Mouse (Mus musculus) C2C12 (cell line): ENCODE data around the gene Fry. TPM values are rescaled to one million over a fixed set of nuclear protein-coding genes. Genes with fewer than 3 reads are reported as not detected.

Experiments
- H3K27me3 ChIP-seq: one replicate; pipeline ENCODE4 v1.6.1; 2011; ENCODE audit not compliant: control insufficient read depth, insufficient read depth, insufficient read length
- H3K36me3 ChIP-seq: one replicate; pipeline ENCODE4 v1.6.1; 2011; ENCODE audit not compliant: control insufficient read depth, insufficient read depth
- H3K4me3 ChIP-seq: one replicate; pipeline ENCODE4 v1.5.1; 2011; ENCODE audit warnings: mild to moderate bottlenecking, control low read depth; ENCODE audit not compliant: poor library complexity, insufficient read depth, severe bottlenecking
- H3K79me2 ChIP-seq: one replicate; pipeline ENCODE4 v1.6.1; 2011; ENCODE audit not compliant: control insufficient read depth, insufficient read depth
- H3K79me3 ChIP-seq: one replicate; pipeline ENCODE4 v1.6.1; 2011; ENCODE audit warnings: low read depth, control low read depth
- H3ac ChIP-seq: one replicate; pipeline ENCODE3; 2011; ENCODE audit warnings: low read depth; ENCODE audit not compliant: control insufficient read depth, insufficient read length
- CEBPB ChIP-seq: IDR thresholded peaks from one replicate; pipeline ENCODE4 v1.6.1; 2011; ENCODE audit warnings: low read depth, mild to moderate bottlenecking, control low read depth, moderate library complexity
- CTCF ChIP-seq: IDR thresholded peaks from one replicate; pipeline ENCODE4 v1.5.1; 2011; ENCODE audit not compliant: control insufficient read depth, insufficient read depth, insufficient read length
- FOSL1 ChIP-seq: IDR thresholded peaks from one replicate; pipeline ENCODE4 v1.8.0; 2011; ENCODE audit warnings: mild to moderate bottlenecking, low read length; ENCODE audit not compliant: poor library complexity, insufficient read depth, severe bottlenecking
- MAX ChIP-seq: IDR thresholded peaks from one replicate; pipeline ENCODE4 v1.6.1; 2011; ENCODE audit warnings: mild to moderate bottlenecking, control low read depth
- MYOD1 ChIP-seq: IDR thresholded peaks from one replicate; pipeline ENCODE4 v1.6.1; 2011; ENCODE audit warnings: low read depth; ENCODE audit not compliant: control insufficient read depth, insufficient read length
- MYOG ChIP-seq: IDR thresholded peaks from one replicate; pipeline ENCODE4 v1.6.1; 2011; ENCODE audit not compliant: control insufficient read depth, insufficient read length; ENCODE audit errors: extremely low read depth
- USF1 ChIP-seq: IDR thresholded peaks from one replicate; pipeline ENCODE4 v1.6.1; 2011; ENCODE audit warnings: low read depth, mild to moderate bottlenecking, control low read depth, moderate library complexity
- polyA plus RNA-seq: library from polyadenylated mRNA; unstranded; fragments of >200 nt; fragmentation: generic; extraction: Trizol; gene quantifications from one replicate; pipeline ENCODE4 v1.2.1, GENCODE M21; 2012; ENCODE audit warnings: missing spikeins

Fry gene
- polyA plus RNA-seq, 1 experiment: 0.25 TPM

DNA sequence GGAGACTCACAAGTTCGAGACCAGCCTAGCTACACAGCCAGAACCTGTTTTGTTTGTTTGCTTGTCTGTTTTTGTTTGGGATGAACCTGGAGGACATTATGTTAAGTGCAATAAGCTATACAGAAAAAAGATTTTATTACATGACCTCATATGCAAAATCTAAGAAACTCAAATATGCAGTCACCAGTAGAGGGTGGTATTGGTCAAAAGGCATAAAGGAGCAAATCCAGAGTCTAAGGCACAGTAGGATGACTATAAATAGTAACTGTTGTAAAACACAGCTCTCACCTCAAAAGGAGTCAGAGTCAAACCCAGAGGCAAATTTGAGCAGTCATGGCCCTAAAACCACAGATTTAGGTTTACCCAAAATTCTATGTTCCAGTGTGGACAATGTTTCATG lies 401.1 kb downstream of the Fry start:
- Histone ChIP-seq H3K79me3 (no peaks in the 10 kb centered on the region), H3K36me3 (no peaks in the 10 kb centered on the region), H3K27me3 (peaks cover 14% of the 10 kb centered on the region), H3K4me3 (no peak overlapping the region), H3K79me2 (no peaks in the 10 kb centered on the region), H3ac (no peak overlapping the region)
- TF ChIP-seq MYOD1: no peak
- TF ChIP-seq MYOG: no peak
- TF ChIP-seq FOSL1: no peak
- TF ChIP-seq USF1: no peak
- TF ChIP-seq CTCF: no peak
- TF ChIP-seq MAX: no peak
- no peak for TF ChIP-seq CEBPB

DNA sequence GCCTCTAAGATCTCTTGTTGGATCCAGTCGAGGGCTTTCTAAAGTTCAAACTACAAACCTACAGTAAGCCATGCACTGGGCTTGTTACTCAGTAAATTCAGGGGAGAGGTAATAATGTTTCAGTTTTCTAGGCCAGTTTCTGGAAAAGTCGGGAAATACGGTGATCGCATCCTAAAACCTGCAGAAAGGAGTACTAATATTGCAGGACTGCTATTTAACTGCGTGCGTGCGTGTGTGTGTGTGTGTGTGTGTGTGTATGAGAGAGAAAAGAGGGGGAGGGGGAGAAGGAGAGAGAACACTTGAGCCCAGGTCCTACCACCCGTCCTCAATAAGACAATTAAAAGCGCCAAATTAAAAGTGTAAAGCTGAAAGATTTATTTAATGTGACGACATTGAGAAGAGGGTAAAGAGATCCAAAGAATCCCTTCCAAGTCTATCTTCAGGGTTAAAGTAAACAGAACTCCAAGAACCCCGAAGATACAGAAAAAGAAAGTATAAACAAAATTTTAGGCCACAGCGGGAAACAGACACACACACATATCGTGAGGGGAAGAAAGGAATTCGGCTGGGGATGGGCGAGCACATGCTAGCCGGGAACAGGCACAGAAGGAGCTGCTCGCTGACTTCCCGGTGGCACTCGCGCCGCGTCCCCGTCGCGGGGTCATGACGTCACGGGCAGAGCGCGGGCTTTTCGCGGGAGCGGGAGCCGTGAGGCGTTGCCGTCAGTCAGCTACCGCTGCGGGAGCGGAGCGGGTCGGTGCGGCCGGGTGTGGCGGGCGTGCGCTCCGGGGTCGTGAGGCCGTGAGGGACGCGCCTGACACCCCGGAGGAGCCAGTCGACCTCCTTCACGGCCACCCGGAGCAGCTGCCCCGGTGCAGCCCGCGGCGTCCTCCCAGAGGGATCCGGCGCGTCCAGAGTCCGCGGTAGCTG lies 403.8 kb downstream of the Fry start, which contains the start of gene Brca2:
Brca2 (plus strand) TSS at position 694 of the 930 bp plus-strand sequence.
- no peaks in the 10 kb centered on the region for H3K79me2 ChIP-seq

DNA sequence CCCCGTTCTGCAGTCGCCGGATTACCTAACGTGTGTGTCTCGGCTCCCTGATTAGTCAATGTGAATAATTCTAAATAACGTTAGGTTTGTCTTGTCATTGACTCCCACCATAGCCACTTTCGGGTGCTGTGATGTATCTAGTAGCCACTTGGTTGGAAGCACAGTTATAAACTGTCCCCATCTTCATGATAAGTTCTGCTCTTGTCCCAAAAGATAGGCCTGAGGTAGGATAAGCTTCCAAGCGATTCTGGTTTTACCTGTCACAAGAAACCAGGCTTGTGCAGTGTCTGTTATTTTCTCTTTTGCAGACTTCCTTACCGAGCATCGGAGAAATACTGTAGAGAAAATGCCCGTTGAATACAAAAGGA lies 404.4 kb downstream of the Fry start:
- Histone ChIP-seq H3K4me3 (peak overlapping the region; percentile 60), H3ac (peak overlapping the region; percentile 93), H3K79me2 (no peaks in the 10 kb centered on the region), H3K36me3 (no peaks in the 10 kb centered on the region), H3K27me3 (peaks cover 1% of the 10 kb centered on the region), H3K79me3 (no peaks in the 10 kb centered on the region)
- no peak for TF ChIP-seq MAX

More for the DNA sequence above, 403.8 kb downstream of the Fry start, which contains the start of gene Brca2:
- Histone ChIP-seq H3K4me3 (peak within 1 kb of the TSS; percentile 60), H3K27me3 (peaks cover 8% of the 10 kb centered on the region), H3K79me3 (no peaks in the 10 kb centered on the region), H3K36me3 (no peaks in the 10 kb centered on the region), H3ac (peak within 1 kb of the TSS; percentile 93)
- TF ChIP-seq MAX (peak; percentile 98), MYOG (no peak), CTCF (no peak), FOSL1 (no peak), USF1 (no peak)

DNA sequence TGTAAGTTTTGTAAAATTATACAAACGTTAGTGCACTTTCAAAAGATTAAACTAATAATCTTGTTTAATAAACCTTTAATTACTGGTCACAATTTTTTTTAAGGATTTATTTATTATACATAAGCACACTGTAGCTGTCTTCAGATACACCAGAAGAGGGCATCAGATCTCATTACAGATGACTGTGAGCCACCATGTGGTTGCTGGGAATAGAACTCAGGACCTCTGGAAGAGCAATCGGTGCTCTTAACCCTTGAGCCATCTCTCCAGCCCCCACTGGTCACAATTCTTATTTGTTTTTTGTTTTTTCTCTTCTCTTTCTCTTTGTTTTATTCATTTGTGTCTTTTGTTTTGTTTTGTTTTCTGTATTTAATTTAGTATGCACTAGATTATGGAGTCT lies 406.8 kb downstream of the Fry start:
- H3K27me3 ChIP-seq: no peaks in the 10 kb centered on the region
- H3ac ChIP-seq: no peak overlapping the region
- H3K4me3 ChIP-seq: no peak overlapping the region
- H3K79me2 ChIP-seq: no peaks in the 10 kb centered on the region
- TF ChIP-seq USF1 (no peak), CTCF (no peak)
- no peaks in the 10 kb centered on the region for H3K36me3 ChIP-seq
- H3K79me3 ChIP-seq: no peaks in the 10 kb centered on the region

DNA sequence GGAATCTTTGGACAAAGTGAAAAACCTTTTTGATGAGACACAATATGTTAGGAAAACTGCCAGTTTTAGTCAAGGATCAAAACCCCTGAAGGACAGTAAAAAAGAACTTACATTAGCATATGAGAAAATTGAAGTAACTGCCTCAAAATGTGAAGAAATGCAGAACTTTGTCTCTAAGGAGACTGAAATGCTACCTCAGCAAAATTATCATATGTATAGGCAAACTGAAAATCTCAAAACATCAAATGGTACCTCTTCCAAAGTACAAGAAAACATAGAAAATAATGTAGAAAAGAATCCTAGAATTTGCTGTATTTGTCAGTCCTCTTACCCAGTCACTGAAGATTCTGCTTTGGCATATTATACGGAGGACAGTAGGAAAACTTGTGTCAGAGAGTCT lies 422.9 kb downstream of the Fry start:
- peaks cover 21% of the 10 kb centered on the region for H3K36me3 ChIP-seq
- TF ChIP-seq CTCF (no peak), FOSL1 (no peak), MYOD1 (no peak), CEBPB (no peak), USF1 (no peak), MYOG (no peak), MAX (no peak)
- H3K79me2 ChIP-seq: no peaks in the 10 kb centered on the region
- no peak overlapping the region for H3K4me3 ChIP-seq
- no peaks in the 10 kb centered on the region for H3K27me3 ChIP-seq
- H3ac ChIP-seq: no peak overlapping the region
- H3K79me3 ChIP-seq: no peaks in the 10 kb centered on the region

DNA sequence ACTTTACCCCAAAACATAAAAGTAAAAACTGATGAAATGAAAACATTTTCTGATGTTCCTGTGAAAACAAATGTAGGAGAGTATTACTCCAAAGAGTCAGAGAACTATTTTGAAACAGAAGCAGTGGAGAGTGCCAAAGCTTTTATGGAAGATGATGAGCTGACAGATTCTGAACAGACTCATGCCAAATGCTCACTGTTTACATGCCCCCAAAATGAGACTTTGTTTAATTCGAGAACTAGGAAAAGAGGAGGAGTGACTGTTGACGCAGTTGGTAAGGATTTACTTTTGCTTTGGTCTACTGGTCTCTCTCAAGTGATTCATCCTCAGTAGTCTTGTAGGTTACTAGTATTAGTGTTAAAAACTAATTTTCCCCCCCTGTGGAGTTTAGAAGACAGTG lies 424.7 kb downstream of the Fry start:
- Histone ChIP-seq H3K4me3 (no peak overlapping the region), H3K79me3 (no peaks in the 10 kb centered on the region), H3K79me2 (no peaks in the 10 kb centered on the region), H3ac (no peak overlapping the region), H3K36me3 (peaks cover 18% of the 10 kb centered on the region), H3K27me3 (no peaks in the 10 kb centered on the region)
- TF ChIP-seq MYOG: no peak
- no peak for TF ChIP-seq USF1
- no peak for TF ChIP-seq FOSL1
- TF ChIP-seq MYOD1: no peak
- TF ChIP-seq CEBPB: no peak
- TF ChIP-seq CTCF: no peak
- no peak for TF ChIP-seq MAX

Other genes with a start within 250 kb of the Fry start
- not detected for gene Rxfp2, start 100.0 kb upstream of the Fry start, polyA plus RNA-seq